Mouse (Mus musculus): ENCODE measurements at regions not wholly inside any gene's neighbourhood (a gene's known extent, or its start where the extent isn't known, plus 50 kb on each side); places are given as distances from the start of the nearest gene placed in this dataset.

DNA sequence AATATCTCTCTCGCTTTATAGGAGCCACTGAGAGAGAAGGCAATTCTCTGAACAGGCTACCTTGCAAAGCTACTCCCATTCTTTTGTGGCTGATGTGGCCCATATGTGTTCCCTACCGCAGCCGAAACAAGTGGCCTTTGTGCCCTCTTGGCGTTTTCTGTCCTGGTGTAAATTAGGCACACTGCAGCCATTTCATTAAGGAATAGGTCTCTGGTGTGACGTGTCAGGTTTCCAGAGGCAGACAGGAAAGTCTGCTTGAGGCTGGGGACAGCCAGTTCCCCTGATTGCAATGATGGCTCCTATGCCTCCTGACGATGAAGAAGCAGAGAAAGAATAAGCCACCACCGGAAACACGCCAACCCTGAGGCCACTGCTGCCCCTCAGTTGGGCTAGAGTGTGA is 59.3 kb upstream of the Bcor start:
- in situ Hi-C loops (cut with MboI; ENCODE audit: low sequenced_read_pairs in 2 of 2, unreplicated experiment in 2 of 2) = no loop called here
- DNase-seq (ENCODE audit: low read depth, low spot score) = no peak
- Histone ChIP-seq H3K4me1 (ENCODE audit: control insufficient read depth in 2 of 2, insufficient read depth in 2 of 2, low read length in 2 of 2, poor library complexity in 1 of 2) (no peaks in the 10 kb centered on the region), H3K27ac (ENCODE audit: insufficient read depth, low read depth, low read length, poor library complexity, severe bottlenecking) (no peak overlapping the region), H3K9ac (ENCODE audit: insufficient read depth, low read depth, low read length, poor library complexity, severe bottlenecking) (no peak overlapping the region), H3K36me3 (ENCODE audit: control insufficient read depth, insufficient read depth, low read length, poor library complexity, severe bottlenecking) (no peaks in the 10 kb centered on the region), H3K9me3 (ENCODE audit: control insufficient read depth, insufficient read depth, low read depth, low read length) (no peaks in the 10 kb centered on the region), H3K4me3 (ENCODE audit: insufficient read depth in 1 of 2, low read depth in 1 of 2, low read length in 2 of 2, poor library complexity in 1 of 2, severe bottlenecking in 1 of 2) (no peak overlapping the region)
- TF ChIP-seq HCFC1 (IDR thresholded peaks at IDR 0.05; ENCODE audit: borderline replicate concordance, insufficient read depth, low read length) (no peak), CHD2 (IDR thresholded peaks at IDR 0.05; ENCODE audit: low read depth, low read length) (no peak), ZNF384 (IDR thresholded peaks at IDR 0.05; ENCODE audit: low read depth, low read length) (no peak), ZC3H11A (IDR thresholded peaks at IDR 0.05; ENCODE audit: borderline replicate concordance, low read depth, low read length) (no peak), MAFK (IDR thresholded peaks at IDR 0.05; ENCODE audit: insufficient read depth, low read depth, low read length) (no peak)

DNA sequence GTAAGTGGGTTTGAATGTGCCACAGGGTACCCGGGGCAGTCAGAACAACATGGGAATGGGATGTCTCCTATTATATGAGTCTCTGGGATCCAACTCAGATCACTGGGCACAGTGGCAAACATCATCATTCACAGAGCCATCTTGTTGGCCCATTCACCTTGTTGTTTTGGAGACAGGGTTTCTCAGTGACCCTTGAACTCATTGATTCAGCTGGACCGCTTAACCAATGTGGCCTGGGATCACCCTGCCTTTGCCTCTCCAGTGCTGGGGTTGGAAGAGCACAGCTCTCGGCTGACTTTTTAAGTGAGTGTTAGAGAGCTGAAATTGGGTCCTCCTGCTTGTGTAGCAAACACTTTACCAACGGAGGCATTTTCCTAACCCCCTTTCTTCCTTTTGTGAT is 64.2 kb upstream of the Bcor start:
- H3K9ac ChIP-seq (ENCODE audit: insufficient read depth, low read depth, low read length, poor library complexity, severe bottlenecking) = no peak overlapping the region
- no peak overlapping the region for H3K27ac ChIP-seq (ENCODE audit: insufficient read depth, low read depth, low read length, poor library complexity, severe bottlenecking)
- no peak overlapping the region for H3K4me3 ChIP-seq (ENCODE audit: insufficient read depth in 1 of 2, low read depth in 1 of 2, low read length in 2 of 2, poor library complexity in 1 of 2, severe bottlenecking in 1 of 2)
- no peaks in the 10 kb centered on the region for H3K9me3 ChIP-seq (ENCODE audit: control insufficient read depth, insufficient read depth, low read depth, low read length)
- DNase-seq (ENCODE audit: low read depth, low spot score) = no peak
- TF ChIP-seq ZC3H11A (IDR thresholded peaks at IDR 0.05; ENCODE audit: borderline replicate concordance, low read depth, low read length) (no peak), MAFK (IDR thresholded peaks at IDR 0.05; ENCODE audit: insufficient read depth, low read depth, low read length) (no peak), ZNF384 (IDR thresholded peaks at IDR 0.05; ENCODE audit: low read depth, low read length) (no peak), CHD2 (IDR thresholded peaks at IDR 0.05; ENCODE audit: low read depth, low read length) (no peak), HCFC1 (IDR thresholded peaks at IDR 0.05; ENCODE audit: borderline replicate concordance, insufficient read depth, low read length) (no peak)
- H3K36me3 ChIP-seq (ENCODE audit: control insufficient read depth, insufficient read depth, low read length, poor library complexity, severe bottlenecking) = no peaks in the 10 kb centered on the region
- in situ Hi-C loops (cut with MboI; ENCODE audit: low sequenced_read_pairs in 2 of 2, unreplicated experiment in 2 of 2) = no loop called here
- peaks cover 0 to 3% of the 10 kb centered on the region in 2 experiments; a peak in 1 of 4 replicates for H3K4me1 ChIP-seq (ENCODE audit: control insufficient read depth in 2 of 2, insufficient read depth in 2 of 2, low read length in 2 of 2, poor library complexity in 1 of 2)

DNA sequence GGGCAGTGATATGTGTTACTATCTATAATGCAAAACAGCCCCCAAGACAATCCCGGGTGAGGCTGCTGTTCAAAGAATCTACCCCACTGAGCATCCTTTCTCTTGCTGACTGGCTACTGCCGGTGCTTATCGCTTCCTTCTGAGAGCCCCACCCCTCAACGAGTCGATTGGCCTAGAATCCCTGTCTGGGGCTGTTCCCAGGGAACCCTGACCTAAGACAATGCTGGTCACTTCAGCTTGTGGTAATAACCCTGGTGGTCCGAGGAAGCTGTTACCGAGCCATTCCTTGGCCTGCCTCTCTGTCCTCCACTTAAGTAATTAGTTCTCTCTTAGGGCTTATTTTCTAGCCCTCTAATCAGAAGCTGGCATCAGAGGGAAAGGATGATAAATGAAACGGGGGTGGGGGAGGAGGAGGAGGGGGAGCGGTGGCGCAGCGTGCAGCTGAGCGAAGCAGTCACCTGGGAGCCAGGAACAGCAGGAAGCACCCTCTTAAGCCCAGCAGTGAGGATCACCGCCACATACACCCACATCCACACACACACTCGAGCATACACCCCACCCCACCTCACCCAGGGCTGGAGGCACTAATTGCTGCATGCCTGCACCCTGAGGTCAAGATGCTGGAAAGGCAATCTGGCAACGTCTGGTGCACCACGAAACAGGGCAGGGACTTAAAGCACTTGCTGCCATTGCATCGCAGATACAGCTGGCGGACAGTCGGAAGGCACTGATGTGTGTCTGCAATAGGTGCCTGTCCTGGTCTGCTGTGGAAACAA is 65.1 kb upstream of the Bcor start:
- H3K36me3 ChIP-seq (ENCODE audit: control insufficient read depth, insufficient read depth, low read length, poor library complexity, severe bottlenecking) = no peaks in the 10 kb centered on the region
- H3K4me3 ChIP-seq (ENCODE audit: insufficient read depth in 1 of 2, low read depth in 1 of 2, low read length in 2 of 2, poor library complexity in 1 of 2, severe bottlenecking in 1 of 2) = peak overlapping the region; percentile 37 to 43; a peak in 2 of 4 replicates
- H3K4me1 ChIP-seq (ENCODE audit: control insufficient read depth in 2 of 2, insufficient read depth in 2 of 2, low read length in 2 of 2, poor library complexity in 1 of 2) = peaks cover 0 to 3% of the 10 kb centered on the region in 2 experiments; a peak in 1 of 4 replicates
- in situ Hi-C loops (cut with MboI; ENCODE audit: low sequenced_read_pairs in 2 of 2, unreplicated experiment in 2 of 2) = no loop called here
- H3K9ac ChIP-seq (ENCODE audit: insufficient read depth, low read depth, low read length, poor library complexity, severe bottlenecking) = no peak overlapping the region
- peak; percentile 37 for DNase-seq (ENCODE audit: low read depth, low spot score)
- TF ChIP-seq CHD2 (IDR thresholded peaks at IDR 0.05; ENCODE audit: low read depth, low read length) (no peak), HCFC1 (IDR thresholded peaks at IDR 0.05; ENCODE audit: borderline replicate concordance, insufficient read depth, low read length) (no peak), ZNF384 (IDR thresholded peaks at IDR 0.05; ENCODE audit: low read depth, low read length) (no peak), ZC3H11A (IDR thresholded peaks at IDR 0.05; ENCODE audit: borderline replicate concordance, low read depth, low read length) (no peak), MAFK (IDR thresholded peaks at IDR 0.05; ENCODE audit: insufficient read depth, low read depth, low read length) (no peak)
- H3K27ac ChIP-seq (ENCODE audit: insufficient read depth, low read depth, low read length, poor library complexity, severe bottlenecking) = no peak overlapping the region
- no peaks in the 10 kb centered on the region for H3K9me3 ChIP-seq (ENCODE audit: control insufficient read depth, insufficient read depth, low read depth, low read length)

DNA sequence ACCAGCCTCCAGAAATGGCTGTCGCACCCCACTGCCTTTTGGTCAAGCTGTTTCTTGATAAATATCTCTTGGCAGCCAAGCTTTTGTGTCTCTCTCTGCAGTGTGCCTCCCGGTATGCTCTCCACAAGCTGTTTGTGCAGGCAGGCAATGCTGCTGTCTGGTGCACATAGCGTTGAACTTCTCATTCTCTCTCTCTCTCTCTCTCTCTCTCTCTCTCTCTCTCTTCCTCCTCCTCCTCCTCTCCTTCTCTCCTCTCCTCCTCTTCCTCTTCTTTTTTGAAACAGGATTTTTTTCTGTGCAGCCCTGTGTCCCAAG is 65.7 kb upstream of the Bcor start:
- no peak for DNase-seq (ENCODE audit: low read depth, low spot score)
- Histone ChIP-seq H3K27ac (ENCODE audit: insufficient read depth, low read depth, low read length, poor library complexity, severe bottlenecking) (no peak overlapping the region), H3K9me3 (ENCODE audit: control insufficient read depth, insufficient read depth, low read depth, low read length) (no peaks in the 10 kb centered on the region), H3K9ac (ENCODE audit: insufficient read depth, low read depth, low read length, poor library complexity, severe bottlenecking) (no peak overlapping the region), H3K36me3 (ENCODE audit: control insufficient read depth, insufficient read depth, low read length, poor library complexity, severe bottlenecking) (no peaks in the 10 kb centered on the region), H3K4me1 (ENCODE audit: control insufficient read depth in 2 of 2, insufficient read depth in 2 of 2, low read length in 2 of 2, poor library complexity in 1 of 2) (peaks cover 0 to 3% of the 10 kb centered on the region in 2 experiments; a peak in 1 of 4 replicates), H3K4me3 (ENCODE audit: insufficient read depth in 1 of 2, low read depth in 1 of 2, low read length in 2 of 2, poor library complexity in 1 of 2, severe bottlenecking in 1 of 2) (no peak overlapping the region)
- in situ Hi-C loops (cut with MboI; ENCODE audit: low sequenced_read_pairs in 2 of 2, unreplicated experiment in 2 of 2) = no loop called here
- TF ChIP-seq CHD2 (IDR thresholded peaks at IDR 0.05; ENCODE audit: low read depth, low read length) (no peak), ZC3H11A (IDR thresholded peaks at IDR 0.05; ENCODE audit: borderline replicate concordance, low read depth, low read length) (no peak), MAFK (IDR thresholded peaks at IDR 0.05; ENCODE audit: insufficient read depth, low read depth, low read length) (no peak), HCFC1 (IDR thresholded peaks at IDR 0.05; ENCODE audit: borderline replicate concordance, insufficient read depth, low read length) (no peak), ZNF384 (IDR thresholded peaks at IDR 0.05; ENCODE audit: low read depth, low read length) (no peak)

All from ES-E14 (cell line).